Mouse (Mus musculus): ENCODE measurements at regions not wholly inside any gene's neighbourhood (a gene's known extent, or its start where the extent isn't known, plus 50 kb on each side); places are given as distances from the start of the nearest gene placed in this dataset.

- TF ChIP-seq POLR2A (IDR thresholded peaks at IDR 0.05; ENCODE audit: low read depth, low read length) (no peak), CTCF (IDR thresholded peaks at IDR 0.05; ENCODE audit: borderline replicate concordance, insufficient read depth, low read length) (no peak)
These were observed 120.1 kb upstream of the Hs6st1 start for GRCm38 (mm10) chr1:35948104-35948503.

Measured in embryonic fibroblast, embryonic 13.5 days (primary cell).